Comparison of ENCODE assay signal across 49 mouse cellular contexts in genomic region chr19:46165950-46166349, GRCm38 (mm10). TPM values are rescaled to one million over a fixed set of nuclear protein-coding genes. Genes with fewer than 3 reads are reported as not detected.
"Had no signal": no experiment of that assay in that cellular context is flagged by ENCODE, and none has a peak within 500 bp of the region (broad histone marks: within the 10 kb centered on the region; RNA-seq: fewer than 3 reads in every experiment).

No protein-coding gene starts in this region.

- H3K27me3 ChIP-seq: heart, embryonic 13.5 days; heart, embryonic 15.5 days; hindbrain, embryonic 12.5 days; hindbrain, embryonic 13.5 days; hindbrain, embryonic 15.5 days; intestine, embryonic 15.5 days; kidney, embryonic 15.5 days had no signal

- ATAC-seq: hindbrain, embryonic 16.5 days; hindbrain, postnatal 0 days; inflammation-experienced regulatory T-cells, adult 6 months; intestine, embryonic 15.5 days; intestine, embryonic 16.5 days; intestine, postnatal 0 days had no signal

- H3K9ac ChIP-seq: heart, embryonic 13.5 days; heart, embryonic 15.5 days; hindbrain, embryonic 12.5 days; hindbrain, embryonic 13.5 days; hindbrain, embryonic 14.5 days; hindbrain, embryonic 15.5 days; intestine, embryonic 15.5 days; kidney, embryonic 15.5 days had no signal

- H3K4me1 ChIP-seq: heart, embryonic 10.5 days; heart, embryonic 13.5 days; heart, embryonic 15.5 days; hindbrain, embryonic 10.5 days; hindbrain, embryonic 12.5 days; hindbrain, embryonic 13.5 days; hindbrain, embryonic 15.5 days; intestine, embryonic 15.5 days; kidney, embryonic 15.5 days had no signal

- DNase-seq: heart, postnatal 10 days; heart, postnatal 14 days; heart, postnatal 36 days; heart, postnatal 4 days; kidney, adult 11 months; kidney, adult 18-20 months; kidney, adult 2 months; kidney, adult 8-10 months; kidney, adult 9 months; kidney, postnatal 10 days; kidney, postnatal 14 days; kidney, postnatal 25 days; kidney, postnatal 36 days; kidney, postnatal 4 days; layer of hippocampus, adult 9-11 months; layer of hippocampus, postnatal 36 days had no signal

- H3K4me2 ChIP-seq: heart, embryonic 11.5 days; heart, embryonic 13.5 days; heart, embryonic 15.5 days; hindbrain, embryonic 12.5 days; hindbrain, embryonic 13.5 days; hindbrain, embryonic 14.5 days; hindbrain, embryonic 15.5 days; intestine, embryonic 15.5 days; kidney, embryonic 15.5 days had no signal

- H3K9me3 ChIP-seq: heart, embryonic 10.5 days; heart, embryonic 13.5 days; heart, embryonic 15.5 days; hindbrain, embryonic 10.5 days; hindbrain, embryonic 12.5 days; hindbrain, embryonic 13.5 days; hindbrain, embryonic 15.5 days; intestine, embryonic 15.5 days; kidney, embryonic 15.5 days had no signal

- H3K4me3 ChIP-seq: heart, embryonic 10.5 days; heart, embryonic 13.5 days; heart, embryonic 15.5 days; hindbrain, embryonic 10.5 days; hindbrain, embryonic 12.5 days; hindbrain, embryonic 13.5 days; hindbrain, embryonic 15.5 days; intestine, embryonic 15.5 days; kidney, embryonic 15.5 days; layer of hippocampus, adult 2 months had no signal

- H3K27ac ChIP-seq: heart, embryonic 10.5 days; heart, embryonic 13.5 days; heart, embryonic 15.5 days; hindbrain, embryonic 10.5 days; hindbrain, embryonic 12.5 days; hindbrain, embryonic 13.5 days; hindbrain, embryonic 14.5 days; hindbrain, embryonic 15.5 days; hindbrain, postnatal 0 days; intestine, embryonic 15.5 days; kidney, embryonic 15.5 days; kidney, postnatal 0 days; layer of hippocampus, adult 2 months had no signal

RNA-seq across cellular contexts. Expression of gene Pitx3, which starts 17.8 kb away (rescaled TPM):
- total RNA-seq: heart, postnatal 4 days; hematopoietic stem cell, adult 5-6 weeks; layer of hippocampus, adult 18-20 months; layer of hippocampus, adult 2 months; layer of hippocampus, adult 8-10 months; layer of hippocampus, postnatal 10 days; layer of hippocampus, postnatal 14 days; layer of hippocampus, postnatal 25 days; layer of hippocampus, postnatal 36 days; left cerebral cortex, adult 18-20 months had no signal
- polyA plus RNA-seq: heart, postnatal 0 days; hindbrain, embryonic 10.5 days; hindbrain, embryonic 14.5 days; hindbrain, postnatal 0 days; inflammation-experienced regulatory T-cells, adult 6 months; intestine, embryonic 14.5 days; intestine, embryonic 15.5 days; intestine, embryonic 16.5 days; intestine, postnatal 0 days; kidney, embryonic 14.5 days; kidney, postnatal 0 days; large intestine, adult 2 months had no signal

RNA-seq across cellular contexts. Expression of gene Elovl3, which starts 34.3 kb away (rescaled TPM):
- total RNA-seq: heart, postnatal 4 days; hindbrain, postnatal 0 days; layer of hippocampus, adult 18-20 months; layer of hippocampus, adult 2 months; layer of hippocampus, adult 8-10 months; layer of hippocampus, postnatal 10 days; layer of hippocampus, postnatal 14 days; layer of hippocampus, postnatal 25 days; layer of hippocampus, postnatal 36 days; left cerebral cortex, adult 18-20 months had no signal
- polyA plus RNA-seq: heart, embryonic 10.5 days; heart, embryonic 11.5 days; heart, embryonic 13.5 days; heart, embryonic 14.5 days; heart, embryonic 15.5 days; heart, embryonic 16.5 days; heart, postnatal 0 days; hindbrain, embryonic 10.5 days; hindbrain, embryonic 11.5 days; hindbrain, embryonic 12.5 days; hindbrain, embryonic 13.5 days; hindbrain, embryonic 14.5 days; hindbrain, embryonic 16.5 days; hindbrain, postnatal 0 days; inflammation-experienced regulatory T-cells, adult 6 months; intestine, embryonic 14.5 days; intestine, embryonic 15.5 days; intestine, embryonic 16.5 days; intestine, postnatal 0 days; kidney, embryonic 14.5 days; kidney, embryonic 15.5 days; kidney, embryonic 16.5 days; large intestine, adult 2 months had no signal
